Mouse (Mus musculus): Measurements from ENCODE around the gene Lrrc74b. TPM values are rescaled to one million over a fixed set of nuclear protein-coding genes. Genes with fewer than 3 reads are reported as not detected.

The Lrrc74b gene
- total and polyA plus RNA-seq, 2 experiments from 2014 or later = 3.5 to 4.1 TPM

- no peaks in the 10 kb centered on the region for H3K27me3 ChIP-seq (ENCODE audit: insufficient read depth, low read length)
- H3K4me3 ChIP-seq (ENCODE audit: low read depth, low read length) = no peak overlapping the region
- 86% methylated on average over 13 of the region's 13 CpGs for WGBS
- H3K36me3 ChIP-seq (ENCODE audit: insufficient read depth) = peaks cover 55% of the 10 kb centered on the region
- ATAC-seq (no peak), DNase-seq (no peak)
- no peak overlapping the region for H3K27ac ChIP-seq (ENCODE audit: low read depth, low read length)
- H3K4me1 ChIP-seq (ENCODE audit: insufficient read depth) = peaks cover 14% of the 10 kb centered on the region
- TF ChIP-seq CTCF (IDR thresholded peaks at IDR 0.05; ENCODE audit: low read depth) = no peak
- H3K4me2 ChIP-seq (ENCODE audit: low read depth) = no peak overlapping the region
- H3K9me3 ChIP-seq (ENCODE audit: low read length) = no peaks in the 10 kb centered on the region
- H3K9ac ChIP-seq = no peak overlapping the region
These were observed 32.8 kb downstream of the Lrrc74b start for GRCm38 (mm10) chr16:17528276-17528675.

GRCm38 (mm10) chr16:17527606-17528005, 33.4 kb downstream of the Lrrc74b start:
- ATAC-seq (no peak), DNase-seq (no peak)
- Histone ChIP-seq H3K27me3 (ENCODE audit: insufficient read depth, low read length) (no peaks in the 10 kb centered on the region), H3K36me3 (ENCODE audit: insufficient read depth) (peaks cover 62% of the 10 kb centered on the region), H3K9ac (no peak overlapping the region), H3K4me3 (ENCODE audit: low read depth, low read length) (no peak overlapping the region), H3K9me3 (ENCODE audit: low read length) (no peaks in the 10 kb centered on the region), H3K4me1 (ENCODE audit: insufficient read depth) (peaks cover 14% of the 10 kb centered on the region), H3K27ac (ENCODE audit: low read depth, low read length) (no peak overlapping the region), H3K4me2 (ENCODE audit: low read depth) (no peak overlapping the region)
- no peak for TF ChIP-seq CTCF (IDR thresholded peaks at IDR 0.05; ENCODE audit: low read depth)

GRCm38 (mm10) chr16:17526223-17526622, 34.8 kb downstream of the Lrrc74b start:
- TF ChIP-seq CTCF (IDR thresholded peaks at IDR 0.05; ENCODE audit: low read depth) = no peak
- ATAC-seq = no peak
- Histone ChIP-seq H3K9ac (0 out of 2 replicates have a peak overlapping the region, but pooled peaks have one; percentile 10), H3K4me2 (ENCODE audit: low read depth) (no peak overlapping the region), H3K4me1 (ENCODE audit: insufficient read depth) (0 out of 2 replicates have a peak, but pooled peaks cover 7% of the 10 kb centered on the region), H3K27me3 (ENCODE audit: insufficient read depth, low read length) (no peaks in the 10 kb centered on the region), H3K27ac (ENCODE audit: low read depth, low read length) (no peak overlapping the region), H3K9me3 (ENCODE audit: low read length) (no peaks in the 10 kb centered on the region), H3K4me3 (ENCODE audit: low read depth, low read length) (no peak overlapping the region), H3K36me3 (ENCODE audit: insufficient read depth) (peaks cover 76% of the 10 kb centered on the region)
- WGBS = 93% methylated on average over 6 of the region's 6 CpGs
- DNase-seq = no peak

GRCm38 (mm10) chr16:17525524-17525923, 35.5 kb downstream of the Lrrc74b start:
- Histone ChIP-seq H3K9ac (no peak overlapping the region), H3K9me3 (ENCODE audit: low read length) (no peaks in the 10 kb centered on the region), H3K27me3 (ENCODE audit: insufficient read depth, low read length) (no peaks in the 10 kb centered on the region), H3K36me3 (ENCODE audit: insufficient read depth) (peaks cover 83% of the 10 kb centered on the region), H3K27ac (ENCODE audit: low read depth, low read length) (no peak overlapping the region), H3K4me1 (ENCODE audit: insufficient read depth) (0 out of 2 replicates have a peak, but pooled peaks cover 7% of the 10 kb centered on the region), H3K4me2 (ENCODE audit: low read depth) (no peak overlapping the region), H3K4me3 (ENCODE audit: low read depth, low read length) (no peak overlapping the region)
- no peak for TF ChIP-seq CTCF (IDR thresholded peaks at IDR 0.05; ENCODE audit: low read depth)
- DNase-seq (no peak), ATAC-seq (no peak)
- 81% methylated on average over 3 of the region's 3 CpGs for WGBS

- H3K4me3 ChIP-seq (ENCODE audit: low read depth, low read length) = no peak overlapping the region
- H3K9me3 ChIP-seq (ENCODE audit: low read length) = no peaks in the 10 kb centered on the region
- H3K4me2 ChIP-seq (ENCODE audit: low read depth) = no peak overlapping the region
- no peak overlapping the region for H3K9ac ChIP-seq
- no peaks in the 10 kb centered on the region for H3K27me3 ChIP-seq (ENCODE audit: insufficient read depth, low read length)
- no peaks in the 10 kb centered on the region for H3K4me1 ChIP-seq (ENCODE audit: insufficient read depth)
- peaks cover 96% of the 10 kb centered on the region for H3K36me3 ChIP-seq (ENCODE audit: insufficient read depth)
- H3K27ac ChIP-seq (ENCODE audit: low read depth, low read length) = no peak overlapping the region
- ATAC-seq (no peak), DNase-seq (no peak)
- WGBS = 95% methylated on average over 11 of the region's 11 CpGs
- TF ChIP-seq CTCF (IDR thresholded peaks at IDR 0.05; ENCODE audit: low read depth) = no peak
These were observed 36.9 kb downstream of the Lrrc74b start for GRCm38 (mm10) chr16:17524156-17524555.

- no peak for ATAC-seq
- Histone ChIP-seq H3K27ac (ENCODE audit: low read depth, low read length) (no peak overlapping the region), H3K36me3 (ENCODE audit: insufficient read depth) (peaks cover 87% of the 10 kb centered on the region), H3K4me2 (ENCODE audit: low read depth) (no peak overlapping the region), H3K27me3 (ENCODE audit: insufficient read depth, low read length) (no peaks in the 10 kb centered on the region), H3K4me3 (ENCODE audit: low read depth, low read length) (no peak overlapping the region), H3K9ac (no peak overlapping the region), H3K4me1 (ENCODE audit: insufficient read depth) (no peaks in the 10 kb centered on the region), H3K9me3 (ENCODE audit: low read length) (no peaks in the 10 kb centered on the region)
- no peak for TF ChIP-seq CTCF (IDR thresholded peaks at IDR 0.05; ENCODE audit: low read depth)
- DNase-seq = no peak
- 86% methylated on average over 2 of the region's 2 CpGs for WGBS
These were observed 42.1 kb downstream of the Lrrc74b start for GRCm38 (mm10) chr16:17518910-17519309.

GRCm38 (mm10) chr16:17511431-17511830, 49.6 kb downstream of the Lrrc74b start:
- Histone ChIP-seq H3K9ac (no peak overlapping the region), H3K27me3 (ENCODE audit: insufficient read depth, low read length) (no peaks in the 10 kb centered on the region), H3K4me1 (ENCODE audit: insufficient read depth) (peaks cover 12% of the 10 kb centered on the region; the same call in 1 of the 2 replicates), H3K9me3 (ENCODE audit: low read length) (no peaks in the 10 kb centered on the region), H3K36me3 (ENCODE audit: insufficient read depth) (peaks cover 37% of the 10 kb centered on the region), H3K27ac (ENCODE audit: low read depth, low read length) (no peak overlapping the region), H3K4me2 (ENCODE audit: low read depth) (no peak overlapping the region), H3K4me3 (ENCODE audit: low read depth, low read length) (no peak overlapping the region)
- no peak for TF ChIP-seq CTCF (IDR thresholded peaks at IDR 0.05; ENCODE audit: low read depth)
- 95% methylated on average over 4 of the region's 4 CpGs for WGBS
- DNase-seq (no peak), ATAC-seq (no peak)
